Mouse (Mus musculus) lung, adult 2 months (tissue): ENCODE data around the gene Tnfsf8.

Experiments
- CTCF ChIP-seq: fragments of 200-500 bp; IDR thresholded peaks from 2 replicates; pipeline ENCODE4 v1.5.1; 2011; ENCODE audit warnings: mild to moderate bottlenecking, low read length, control low read depth; ENCODE audit not compliant: insufficient read depth
- POLR2A ChIP-seq: fragments of 200-500 bp; IDR thresholded peaks from 2 replicates; pipeline ENCODE4 v1.6.1; 2011; ENCODE audit warnings: low read depth, mild to moderate bottlenecking, control low read depth, low read length, borderline replicate concordance; ENCODE audit errors: extremely low read depth

DNA sequence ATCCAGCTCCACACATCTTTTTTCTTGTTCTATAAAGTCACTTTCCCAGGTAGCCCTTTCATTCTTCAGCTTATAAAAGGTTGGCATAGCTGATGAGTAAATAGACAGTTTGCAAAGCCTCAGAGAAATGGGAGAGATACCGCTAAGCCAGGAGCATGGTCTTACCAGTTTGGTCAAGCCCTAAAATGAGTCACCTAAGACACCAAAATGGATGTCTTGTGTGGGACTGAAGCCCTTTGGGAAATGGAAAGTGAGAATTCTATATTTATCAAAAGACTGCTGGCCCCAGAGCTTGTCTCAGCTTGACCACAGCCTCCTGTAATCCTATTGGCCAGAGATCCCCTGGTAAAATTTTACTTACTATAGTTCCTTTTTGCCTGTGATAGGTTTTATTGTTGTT is 9.5 kb upstream of the Tnfsf8 start:
- TF ChIP-seq POLR2A (no peak), CTCF (no peak)
